14 mouse cellular contexts compared by ENCODE assay signal in genomic region chr9:34918976-34919375, GRCm38 (mm10).
"Had no signal": no experiment of that assay in that cellular context is flagged by ENCODE, and none has a peak within 500 bp of the region (broad histone marks: within the 10 kb centered on the region; RNA-seq: fewer than 3 reads in every experiment).

No protein-coding gene starts in this region.

- H3K4me3 ChIP-seq: neural tube, embryonic 15.5 days; stomach, embryonic 15.5 days had no signal

- DNase-seq: retina, postnatal 1 day; right cerebral cortex, adult 18-20 months; right cerebral cortex, postnatal 14 days; right cerebral cortex, postnatal 4 days; spleen, adult 18-20 months; thymus, adult 18-20 months; thymus, adult 2 months; thymus, postnatal 14 days; thymus, postnatal 25 days; thymus, postnatal 36 days; thymus, postnatal 4 days had no signal

- H3K27ac ChIP-seq: neural tube, embryonic 15.5 days; stomach, embryonic 15.5 days; stomach, postnatal 0 days had no signal
